Mouse (Mus musculus) embryonic fibroblast, embryonic 13.5 days (primary cell): ENCODE measurements at regions not wholly inside any gene's neighbourhood (a gene's known extent, or its start where the extent isn't known, plus 50 kb on each side); places are given as distances from the start of the nearest gene placed in this dataset.

Experiments used
- CTCF ChIP-seq: IDR thresholded peaks from 2 replicates; pipeline ENCODE4 v1.5.1; 2011; ENCODE audit warnings: mild to moderate bottlenecking, control low read depth, low read length, moderate library complexity, borderline replicate concordance; ENCODE audit not compliant: insufficient read depth
- POLR2A ChIP-seq: IDR thresholded peaks from 2 replicates; pipeline ENCODE4 v1.6.1; 2011; ENCODE audit warnings: low read depth, mild to moderate bottlenecking, control low read depth, low read length, moderate library complexity

DNA sequence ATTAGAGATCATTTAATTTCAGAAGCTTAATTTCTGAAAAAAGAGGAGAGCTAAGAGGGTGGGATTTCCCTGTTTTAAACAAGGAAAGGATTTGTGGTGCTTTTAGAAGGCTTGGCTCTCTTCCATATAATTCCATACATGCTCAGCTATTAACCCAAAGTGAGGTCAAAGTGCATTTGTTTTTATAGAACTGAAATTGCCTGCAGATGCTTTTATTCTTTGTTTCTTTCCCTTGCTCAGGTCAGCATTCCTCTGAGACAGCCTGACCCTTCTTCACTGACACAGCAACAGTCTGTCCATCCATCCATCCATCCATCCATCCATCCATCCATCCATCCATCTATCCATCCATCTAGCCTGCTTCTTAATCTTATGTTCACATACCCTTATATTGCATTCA lies 82.0 kb upstream of the Cdkn2b start:
- TF ChIP-seq CTCF (no peak), POLR2A (no peak)
